Mouse (Mus musculus): ENCODE data around the gene Chst11. TPM values are rescaled to one million over a fixed set of nuclear protein-coding genes. Genes with fewer than 3 reads are reported as not detected.
A peak's percentile ranks its signal among the peaks of the same experiment; 100 is the strongest.

The Chst11 gene
- total RNA-seq (2017) = 31.4 and 31.9 TPM in 2 replicates

GRCm38 (mm10) chr10:82984950-82985699, at the start of gene Chst11:
TSS of gene Chst11 (plus strand) at chr10:82985498.
- ATAC-seq (ENCODE audit: extremely low read depth, insufficient number of reproducible peaks, low FRiP score, poor library complexity, severe bottlenecking) = peak; percentile 83

- ATAC-seq (ENCODE audit: extremely low read depth, insufficient number of reproducible peaks, low FRiP score, poor library complexity, severe bottlenecking) = no peak
Measured at GRCm38 (mm10) chr10:82935774-82936173, 49.5 kb upstream of the Chst11 start.

GRCm38 (mm10) chr10:82953415-82953814, 31.9 kb upstream of the Chst11 start:
- peak; percentile 18; the same call in 1 of the 2 replicates for ATAC-seq (ENCODE audit: extremely low read depth, insufficient number of reproducible peaks, low FRiP score, poor library complexity, severe bottlenecking)

- ATAC-seq (ENCODE audit: extremely low read depth, insufficient number of reproducible peaks, low FRiP score, poor library complexity, severe bottlenecking) = peak; percentile 37
Measured at GRCm38 (mm10) chr10:82955117-82955516, 30.2 kb upstream of the Chst11 start.

GRCm38 (mm10) chr10:82958218-82958761, 27.0 kb upstream of the Chst11 start:
- peak; percentile 85 for ATAC-seq (ENCODE audit: extremely low read depth, insufficient number of reproducible peaks, low FRiP score, poor library complexity, severe bottlenecking)

GRCm38 (mm10) chr10:82959316-82959715, 26.0 kb upstream of the Chst11 start:
- ATAC-seq (ENCODE audit: extremely low read depth, insufficient number of reproducible peaks, low FRiP score, poor library complexity, severe bottlenecking) = no peak

- ATAC-seq (ENCODE audit: extremely low read depth, insufficient number of reproducible peaks, low FRiP score, poor library complexity, severe bottlenecking) = peak; percentile 45
Measured at GRCm38 (mm10) chr10:82961302-82961701, 24.0 kb upstream of the Chst11 start.

- no peak for ATAC-seq (ENCODE audit: extremely low read depth, insufficient number of reproducible peaks, low FRiP score, poor library complexity, severe bottlenecking)
Measured at GRCm38 (mm10) chr10:82962018-82962417, 23.3 kb upstream of the Chst11 start.

- peak; percentile 52 for ATAC-seq (ENCODE audit: extremely low read depth, insufficient number of reproducible peaks, low FRiP score, poor library complexity, severe bottlenecking)
Measured at GRCm38 (mm10) chr10:82962472-82963020, 22.8 kb upstream of the Chst11 start.

- peak; percentile 69 for ATAC-seq (ENCODE audit: extremely low read depth, insufficient number of reproducible peaks, low FRiP score, poor library complexity, severe bottlenecking)
Measured at GRCm38 (mm10) chr10:82964491-82964890, 20.8 kb upstream of the Chst11 start.

- ATAC-seq (ENCODE audit: extremely low read depth, insufficient number of reproducible peaks, low FRiP score, poor library complexity, severe bottlenecking) = no peak
Measured at GRCm38 (mm10) chr10:82966672-82967071, 18.6 kb upstream of the Chst11 start.

- ATAC-seq (ENCODE audit: extremely low read depth, insufficient number of reproducible peaks, low FRiP score, poor library complexity, severe bottlenecking) = peak; percentile 82
Measured at GRCm38 (mm10) chr10:82969612-82970011, 15.7 kb upstream of the Chst11 start.

GRCm38 (mm10) chr10:82971549-82971948, 13.7 kb upstream of the Chst11 start:
- no peak for ATAC-seq (ENCODE audit: extremely low read depth, insufficient number of reproducible peaks, low FRiP score, poor library complexity, severe bottlenecking)

GRCm38 (mm10) chr10:82974201-82974600, 11.1 kb upstream of the Chst11 start:
- peak; percentile 85 for ATAC-seq (ENCODE audit: extremely low read depth, insufficient number of reproducible peaks, low FRiP score, poor library complexity, severe bottlenecking)

GRCm38 (mm10) chr10:82974627-82975177, 10.6 kb upstream of the Chst11 start:
- ATAC-seq (ENCODE audit: extremely low read depth, insufficient number of reproducible peaks, low FRiP score, poor library complexity, severe bottlenecking) = no peak

GRCm38 (mm10) chr10:82975806-82976205, 9.5 kb upstream of the Chst11 start:
- ATAC-seq (ENCODE audit: extremely low read depth, insufficient number of reproducible peaks, low FRiP score, poor library complexity, severe bottlenecking) = no peak

- ATAC-seq (ENCODE audit: extremely low read depth, insufficient number of reproducible peaks, low FRiP score, poor library complexity, severe bottlenecking) = no peak
Measured at GRCm38 (mm10) chr10:82982286-82982685, 3.0 kb upstream of the Chst11 start.

GRCm38 (mm10) chr10:82985700-82986131, 418 bp downstream of the Chst11 start:
- ATAC-seq (ENCODE audit: extremely low read depth, insufficient number of reproducible peaks, low FRiP score, poor library complexity, severe bottlenecking) = no peak

GRCm38 (mm10) chr10:82986251-82986992, 1.1 kb downstream of the Chst11 start:
- no peak for ATAC-seq (ENCODE audit: extremely low read depth, insufficient number of reproducible peaks, low FRiP score, poor library complexity, severe bottlenecking)

Data from neutrophil, adult 5-6 weeks (primary cell).